Mouse (Mus musculus): Measurements from ENCODE around the gene Il4ra. TPM values are rescaled to one million over a fixed set of nuclear protein-coding genes. Genes with fewer than 3 reads are reported as not detected.
A peak's percentile ranks its signal among the peaks of the same experiment; 100 is the strongest.

Gene Il4ra
- polyA plus RNA-seq, 2 experiments, result 2.4 to 2.8 TPM

- no peak overlapping the region for H3K4me2 ChIP-seq (ENCODE audit: low read depth)
- no peaks in the 10 kb centered on the region for H3K9me3 ChIP-seq (ENCODE audit: control insufficient read depth, low read length)
- H3K27me3 ChIP-seq (ENCODE audit: control insufficient read depth, insufficient read depth, low read length), result peaks cover 3% of the 10 kb centered on the region
- H3K4me3 ChIP-seq (ENCODE audit: insufficient read depth in 1 of 2, low read depth in 2 of 2, low read length in 2 of 2), result no peak overlapping the region
- ATAC-seq (ENCODE audit: insufficient read depth), result no peak
- H3K9ac ChIP-seq (replicated peaks), result no peak overlapping the region
- peaks cover 4% of the 10 kb centered on the region in 2 experiments; a peak in 3 of 4 replicates for H3K4me1 ChIP-seq (replicated peaks; ENCODE audit: control insufficient read depth in 2 of 2, insufficient read depth in 2 of 2, low read length in 1 of 2)
- no peaks in the 10 kb centered on the region for H3K36me3 ChIP-seq (replicated peaks; ENCODE audit: control insufficient read depth, insufficient read depth, low read depth)
- WGBS (ENCODE audit: insufficient replicate concordance), result 81% methylated on average over 1 of the region's 1 CpGs
- TF ChIP-seq EP300 (IDR thresholded peaks at IDR 0.05; ENCODE audit: low read depth) (no peak), CTCF (IDR thresholded peaks at IDR 0.05; ENCODE audit: low read depth) (no peak)
- no peak overlapping the region for H3K27ac ChIP-seq
- no peak for DNase-seq (ENCODE audit: low read depth in 3 of 3, low spot score in 3 of 3)
Measured at GRCm38 (mm10) chr7:125580220-125580549, 28.3 kb downstream of the Il4ra start.

GRCm38 (mm10) chr7:125580625-125581316 is 28.9 kb downstream of the Il4ra start:
- Histone ChIP-seq H3K9ac (replicated peaks) (peak overlapping the region; percentile 24), H3K4me3 (ENCODE audit: insufficient read depth in 1 of 2, low read depth in 2 of 2, low read length in 2 of 2) (peak overlapping the region; percentile 41 to 46; a peak in 3 of 4 replicates), H3K4me2 (ENCODE audit: low read depth) (peak overlapping the region; percentile 73), H3K4me1 (replicated peaks; ENCODE audit: control insufficient read depth in 2 of 2, insufficient read depth in 2 of 2, low read length in 1 of 2) (peaks cover 4% of the 10 kb centered on the region in 2 experiments; a peak in 3 of 4 replicates), H3K36me3 (replicated peaks; ENCODE audit: control insufficient read depth, insufficient read depth, low read depth) (no peaks in the 10 kb centered on the region), H3K27ac (no peak overlapping the region), H3K9me3 (ENCODE audit: control insufficient read depth, low read length) (no peaks in the 10 kb centered on the region), H3K27me3 (ENCODE audit: control insufficient read depth, insufficient read depth, low read length) (peaks cover 3% of the 10 kb centered on the region)
- DNase-seq (ENCODE audit: low read depth in 3 of 3, low spot score in 3 of 3) (no peak), ATAC-seq (ENCODE audit: insufficient read depth) (no peak)
- 12% methylated on average over 16 of the region's 16 CpGs for WGBS (ENCODE audit: insufficient replicate concordance)
- no peak for TF ChIP-seq CTCF (IDR thresholded peaks at IDR 0.05; ENCODE audit: low read depth)
- TF ChIP-seq EP300 (IDR thresholded peaks at IDR 0.05; ENCODE audit: low read depth), result no peak

GRCm38 (mm10) chr7:125581317-125581672 is 29.4 kb downstream of the Il4ra start:
- TF ChIP-seq CTCF (IDR thresholded peaks at IDR 0.05; ENCODE audit: low read depth), result peak; percentile 99
- no peak for TF ChIP-seq EP300 (IDR thresholded peaks at IDR 0.05; ENCODE audit: low read depth)
- 2% methylated on average over 21 of the region's 21 CpGs for WGBS (ENCODE audit: insufficient replicate concordance)
- H3K36me3 ChIP-seq (replicated peaks; ENCODE audit: control insufficient read depth, insufficient read depth, low read depth), result no peaks in the 10 kb centered on the region
- H3K4me2 ChIP-seq (ENCODE audit: low read depth), result peak overlapping the region; percentile 73
- no peak overlapping the region for H3K27ac ChIP-seq
- H3K9ac ChIP-seq (replicated peaks), result peak overlapping the region; percentile 24
- H3K4me3 ChIP-seq (ENCODE audit: insufficient read depth in 1 of 2, low read depth in 2 of 2, low read length in 2 of 2), result peak overlapping the region; percentile 41 to 46
- DNase-seq (ENCODE audit: low read depth in 3 of 3, low spot score in 3 of 3) (peak; percentile 41 to 50 (median 45)), ATAC-seq (ENCODE audit: insufficient read depth) (peak; percentile 76)
- H3K4me1 ChIP-seq (replicated peaks; ENCODE audit: control insufficient read depth in 2 of 2, insufficient read depth in 2 of 2, low read length in 1 of 2), result peaks cover 2 to 4% of the 10 kb centered on the region in 2 experiments; a peak in 2 of 4 replicates
- H3K9me3 ChIP-seq (ENCODE audit: control insufficient read depth, low read length), result no peaks in the 10 kb centered on the region
- peaks cover 3% of the 10 kb centered on the region for H3K27me3 ChIP-seq (ENCODE audit: control insufficient read depth, insufficient read depth, low read length)

DNA sequence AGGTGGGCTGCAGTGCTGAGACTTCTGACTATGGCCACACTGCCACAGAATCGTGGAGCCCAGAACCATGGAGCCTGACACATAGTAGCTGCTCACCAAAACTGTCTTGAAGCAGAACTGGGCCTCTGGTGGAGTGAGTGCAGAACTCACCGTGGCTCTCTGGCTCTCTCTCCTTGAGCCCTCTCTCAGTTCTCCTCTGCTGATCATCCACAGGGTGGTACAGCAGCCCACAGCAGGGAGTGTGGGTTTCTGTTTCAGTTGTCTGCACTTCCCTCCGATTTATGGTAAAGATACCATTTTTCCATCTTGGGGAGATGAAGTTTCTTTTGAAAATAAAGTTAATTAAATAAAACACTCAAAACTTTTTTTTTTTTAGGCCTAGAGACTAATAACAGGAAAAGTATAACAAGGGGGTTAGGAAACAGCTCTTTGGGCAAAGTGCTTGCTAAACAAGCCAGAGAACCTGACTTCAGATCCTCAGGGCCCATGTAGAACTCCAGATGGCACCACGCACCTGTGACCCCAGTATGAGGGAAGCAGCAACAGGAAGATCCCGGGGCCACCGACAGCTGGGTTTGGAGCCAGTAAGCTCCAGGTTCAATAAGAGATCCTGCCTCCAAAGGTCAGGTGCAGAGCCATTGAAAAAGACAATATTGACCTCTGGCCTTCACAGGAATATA is 31.5 kb downstream of the Il4ra start:
- TF ChIP-seq CTCF (IDR thresholded peaks at IDR 0.05; ENCODE audit: low read depth) (no peak), EP300 (IDR thresholded peaks at IDR 0.05; ENCODE audit: low read depth) (no peak)
- 45% methylated on average over 6 of the region's 6 CpGs for WGBS (ENCODE audit: insufficient replicate concordance)
- H3K27ac ChIP-seq, result no peak overlapping the region
- DNase-seq (ENCODE audit: low read depth in 3 of 3, low spot score in 3 of 3), result no peak
- no peak overlapping the region for H3K4me2 ChIP-seq (ENCODE audit: low read depth)
- peaks cover 3% of the 10 kb centered on the region for H3K27me3 ChIP-seq (ENCODE audit: control insufficient read depth, insufficient read depth, low read length)
- peaks cover 2% of the 10 kb centered on the region in 2 experiments; a peak in 1 of 4 replicates for H3K4me1 ChIP-seq (replicated peaks; ENCODE audit: control insufficient read depth in 2 of 2, insufficient read depth in 2 of 2, low read length in 1 of 2)
- H3K36me3 ChIP-seq (replicated peaks; ENCODE audit: control insufficient read depth, insufficient read depth, low read depth), result no peaks in the 10 kb centered on the region
- H3K4me3 ChIP-seq (ENCODE audit: insufficient read depth in 1 of 2, low read depth in 2 of 2, low read length in 2 of 2), result no peak overlapping the region
- H3K9ac ChIP-seq (replicated peaks), result no peak overlapping the region
- H3K9me3 ChIP-seq (ENCODE audit: control insufficient read depth, low read length), result no peaks in the 10 kb centered on the region
- no peak for ATAC-seq (ENCODE audit: insufficient read depth)

GRCm38 (mm10) chr7:125584005-125584369 is 32.1 kb downstream of the Il4ra start:
- H3K9me3 ChIP-seq (ENCODE audit: control insufficient read depth, low read length), result no peaks in the 10 kb centered on the region
- no peak overlapping the region for H3K27ac ChIP-seq
- H3K4me2 ChIP-seq (ENCODE audit: low read depth), result no peak overlapping the region
- no peaks in the 10 kb centered on the region for H3K36me3 ChIP-seq (replicated peaks; ENCODE audit: control insufficient read depth, insufficient read depth, low read depth)
- peaks cover 2% of the 10 kb centered on the region in 2 experiments; a peak in 1 of 4 replicates for H3K4me1 ChIP-seq (replicated peaks; ENCODE audit: control insufficient read depth in 2 of 2, insufficient read depth in 2 of 2, low read length in 1 of 2)
- whole genome bisulfite sequencing (ENCODE audit: insufficient replicate concordance), result 62% methylated on average over 4 of the region's 5 CpGs
- TF ChIP-seq EP300 (IDR thresholded peaks at IDR 0.05; ENCODE audit: low read depth) (no peak), CTCF (IDR thresholded peaks at IDR 0.05; ENCODE audit: low read depth) (no peak)
- no peak for DNase-seq (ENCODE audit: low read depth in 3 of 3, low spot score in 3 of 3)
- no peak overlapping the region for H3K9ac ChIP-seq (replicated peaks)
- H3K27me3 ChIP-seq (ENCODE audit: control insufficient read depth, insufficient read depth, low read length), result peaks cover 3% of the 10 kb centered on the region
- no peak for ATAC-seq (ENCODE audit: insufficient read depth)
- no peak overlapping the region for H3K4me3 ChIP-seq (ENCODE audit: insufficient read depth in 1 of 2, low read depth in 2 of 2, low read length in 2 of 2)

Data from liver, embryonic 14.5 days (tissue).